Mouse (Mus musculus) cortical plate, adult 2 months (tissue): ENCODE results near the gene Pdss2.

Experiments used
- CTCF ChIP-seq: fragments of 200-500 bp; IDR thresholded peaks from 2 replicates; pipeline ENCODE4 v1.5.1; 2011; ENCODE audit warnings: mild to moderate bottlenecking, control low read depth, low read length; ENCODE audit not compliant: insufficient read depth; ENCODE audit errors: extremely low read depth
- POLR2A ChIP-seq: fragments of 200-500 bp; IDR thresholded peaks from 2 replicates; pipeline ENCODE4 v1.6.1; 2011; ENCODE audit warnings: mild to moderate bottlenecking, low read length, control low read depth; ENCODE audit not compliant: insufficient read depth; ENCODE audit errors: extremely low read depth

DNA sequence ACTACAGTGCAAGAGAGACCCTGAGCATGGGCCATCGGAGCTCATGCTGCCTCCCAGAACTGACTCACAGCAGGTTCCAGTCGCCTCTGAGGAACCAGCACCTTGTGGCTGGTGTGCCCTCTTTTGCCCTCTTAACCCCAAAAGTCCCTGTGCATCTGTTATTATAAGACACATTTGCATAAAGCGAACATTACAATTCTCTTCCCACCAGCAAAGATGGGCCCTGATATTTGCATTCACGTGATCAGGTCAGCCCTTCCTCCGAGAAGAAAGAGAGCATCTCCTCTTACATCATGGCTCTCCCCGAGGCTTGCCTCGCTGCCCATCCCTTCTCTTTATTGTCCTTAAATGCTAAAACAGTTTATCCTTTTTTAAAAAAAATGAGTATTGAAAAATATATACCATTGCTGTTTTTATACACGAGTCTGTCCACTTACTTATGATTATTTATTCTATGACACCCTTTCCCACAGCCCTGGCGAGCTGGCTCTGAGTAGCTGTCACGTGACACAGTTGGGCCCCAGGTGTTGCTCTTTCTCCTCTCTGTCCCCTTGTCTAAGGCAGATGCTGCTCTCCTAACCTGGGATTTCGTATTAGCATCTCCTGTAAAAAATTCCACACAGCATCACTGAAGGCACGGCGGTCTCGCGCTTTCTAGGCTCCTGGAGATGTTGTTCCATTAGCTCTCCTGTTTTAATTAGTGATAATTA lies 200.9 kb downstream of the Pdss2 start:
- TF ChIP-seq CTCF (no peak), POLR2A (no peak)
